Mouse (Mus musculus) spleen, postnatal 4 days (tissue): ENCODE results near the gene Acsl3.

ENCODE experiments used
- DNase-seq, 2 experiments: peaks; one replicate each; pipeline ENCODE4 v3.0.0; 2022; ENCODE audit warnings: low spot score in 2 of 2

Gene Acsl3

DNA sequence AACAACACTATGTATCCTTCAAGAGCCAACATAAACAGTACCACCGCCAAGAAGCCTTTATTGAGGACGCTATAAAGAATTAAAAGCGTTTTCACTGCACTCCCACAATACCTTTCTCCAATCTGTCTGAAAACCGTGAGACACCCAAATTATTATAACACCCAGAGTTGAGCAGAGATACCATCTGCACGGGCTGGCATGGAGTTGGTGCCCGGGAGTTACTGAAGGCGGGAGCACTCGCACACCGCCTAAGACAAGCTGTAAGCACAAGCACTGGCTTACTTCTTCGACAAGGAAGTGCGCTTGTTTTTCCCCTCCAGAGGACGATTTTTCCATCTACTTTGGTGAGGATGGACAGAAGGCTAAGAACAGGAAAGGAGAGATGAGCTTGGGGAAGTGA lies 84.6 kb downstream of the Acsl3 start:
- DNase-seq = no peak

DNA sequence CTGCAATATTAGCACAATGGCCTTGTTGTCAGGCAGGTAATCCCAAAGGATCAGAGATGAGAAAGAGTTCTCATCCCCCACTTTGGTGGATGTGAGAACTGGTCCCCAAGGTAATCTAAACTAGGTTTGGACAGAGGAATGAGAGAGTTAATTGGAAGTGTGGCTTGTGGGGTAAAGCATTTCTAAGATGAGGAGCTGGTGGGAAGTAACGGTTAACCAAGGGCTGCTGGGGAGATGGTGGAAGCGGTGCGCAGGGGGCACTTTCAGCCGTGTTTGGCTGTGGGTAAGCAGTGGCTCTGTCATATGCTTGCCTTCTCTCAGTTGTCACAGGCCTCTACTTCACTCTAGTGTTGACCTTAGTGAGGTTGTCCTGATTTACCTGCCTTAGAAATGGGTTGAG lies 85.7 kb downstream of the Acsl3 start:
- DNase-seq = no peak

DNA sequence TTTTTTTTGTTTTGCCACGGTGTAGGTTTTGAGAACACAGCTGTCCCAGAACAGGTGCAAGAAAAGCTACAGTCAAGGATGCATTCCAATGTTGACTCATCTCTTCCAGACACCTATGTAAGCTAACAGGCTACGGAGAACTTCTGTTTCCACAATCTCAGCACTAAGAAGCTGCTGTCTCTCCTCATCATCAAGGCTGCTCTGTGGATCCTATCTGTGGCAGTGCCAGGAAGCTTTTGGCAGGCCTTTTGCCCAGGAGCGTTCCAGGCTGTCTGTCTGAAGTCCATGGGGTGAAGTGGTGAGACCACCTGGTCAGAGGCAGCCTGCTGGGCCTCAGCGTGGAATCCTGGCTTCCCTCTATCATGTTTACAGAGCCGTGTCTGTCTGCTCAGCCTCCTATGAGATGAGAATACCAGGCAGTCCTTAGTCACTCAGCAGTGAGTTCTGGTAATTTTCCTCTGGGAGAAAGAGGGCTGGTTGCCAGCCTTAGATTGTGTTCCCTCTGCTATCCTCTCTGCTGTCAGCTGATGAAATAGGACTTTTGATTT lies 87.7 kb downstream of the Acsl3 start:
- DNase-seq = no peak
